Mouse (Mus musculus): Measurements from ENCODE around the gene Ffar1.

DNA sequence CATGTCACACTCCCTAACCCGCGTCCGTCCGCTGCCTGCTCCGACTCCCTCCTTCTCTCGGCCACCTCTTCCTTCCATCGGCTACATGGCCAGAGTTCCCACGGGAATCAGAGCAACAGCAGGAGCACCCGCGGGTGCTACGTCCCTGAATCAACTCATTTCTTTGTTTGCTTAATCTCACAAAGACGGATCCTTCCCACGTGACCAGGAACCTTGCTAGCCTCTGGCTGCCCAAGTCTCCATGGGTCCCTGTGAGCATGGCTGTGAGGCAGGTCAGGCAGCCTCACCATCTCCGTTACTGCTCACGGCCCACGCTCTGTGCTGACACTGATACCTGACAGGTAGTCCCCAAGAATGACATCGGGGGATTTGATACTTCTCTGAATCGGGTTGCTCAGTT is 37.7 kb downstream of the Ffar1 start, which contains the start of gene Ffar2:
- TF ChIP-seq CTCF (conservative IDR thresholded peaks at IDR 0.05; ENCODE audit: low read length) (no peak), POU5F1 (IDR thresholded peaks at IDR 0.05; ENCODE audit: borderline replicate concordance, low read length) (no peak), NANOG (IDR thresholded peaks at IDR 0.05; ENCODE audit: borderline replicate concordance, low read length) (no peak)
